Mouse (Mus musculus): ENCODE measurements around the gene Tiam1.

The Tiam1 gene

DNA sequence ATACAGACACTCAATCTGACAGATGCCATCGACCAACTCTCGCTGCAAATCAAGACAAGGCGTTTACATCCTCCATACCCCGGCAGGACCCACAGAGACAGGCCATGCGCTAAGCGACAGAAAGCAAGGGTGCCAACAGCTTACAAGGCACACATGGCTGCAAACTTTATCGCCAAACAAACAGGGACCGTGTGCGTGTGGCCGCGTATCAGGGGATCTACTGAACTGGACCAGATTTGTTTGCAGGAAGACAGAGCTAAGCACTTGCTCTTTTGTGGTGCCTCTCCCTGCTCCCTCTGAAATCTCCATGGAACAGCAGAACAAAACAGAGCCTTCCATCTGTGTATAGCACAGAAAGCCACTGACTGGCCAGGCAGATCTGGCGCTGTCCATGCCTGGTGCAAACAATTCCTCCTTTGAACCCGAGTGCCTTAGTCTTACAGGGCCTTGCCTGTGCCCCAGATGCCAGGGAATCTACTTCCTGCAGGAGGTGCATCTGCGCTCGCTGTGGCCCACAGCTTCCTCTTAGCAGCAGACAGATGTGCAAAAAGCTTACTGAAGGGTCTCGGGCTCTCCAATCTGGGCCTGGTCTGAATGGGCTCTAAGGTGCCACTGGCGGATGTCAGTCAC lies 316.0 kb downstream of the Tiam1 start:
- DNase-seq = no peak

DNA sequence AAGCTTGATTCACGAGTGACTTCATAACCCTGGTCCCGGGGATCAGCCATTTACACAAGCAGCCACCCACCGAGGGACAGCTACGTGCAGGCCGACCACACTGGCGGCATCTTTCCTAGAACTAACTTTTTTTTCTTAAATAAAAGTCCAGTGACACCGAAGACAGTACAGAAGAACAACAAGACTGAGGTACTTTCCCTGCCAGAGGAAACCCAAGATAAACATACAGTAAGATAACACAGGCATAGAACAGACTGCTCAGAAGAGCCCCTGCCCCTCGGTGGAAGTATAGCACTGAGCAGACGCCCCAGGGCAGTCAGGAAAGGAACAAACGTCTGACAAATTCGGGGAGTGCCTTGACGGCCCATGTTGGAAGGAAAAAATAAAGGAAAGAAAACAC lies 317.7 kb downstream of the Tiam1 start:
- no peak for DNase-seq

DNA sequence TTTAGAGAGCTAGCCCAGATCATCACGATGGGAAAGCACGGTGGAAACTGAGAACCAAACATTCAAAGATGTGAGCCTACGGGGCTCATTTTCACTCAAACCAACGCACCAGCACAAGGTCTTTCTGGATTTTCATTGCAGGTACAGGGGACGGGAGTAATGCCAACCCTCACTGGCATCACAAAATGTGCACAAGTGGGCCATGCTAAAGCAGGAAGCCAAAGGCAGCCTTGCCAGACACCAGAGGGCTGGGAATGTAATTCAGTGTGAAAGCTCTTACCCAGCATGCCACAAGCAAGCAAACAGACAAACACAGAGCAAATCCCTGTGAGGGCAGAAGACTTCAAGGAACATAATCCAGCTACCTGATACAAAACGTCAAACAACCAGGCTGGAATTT lies 320.7 kb downstream of the Tiam1 start:
- DNase-seq = no peak

DNA sequence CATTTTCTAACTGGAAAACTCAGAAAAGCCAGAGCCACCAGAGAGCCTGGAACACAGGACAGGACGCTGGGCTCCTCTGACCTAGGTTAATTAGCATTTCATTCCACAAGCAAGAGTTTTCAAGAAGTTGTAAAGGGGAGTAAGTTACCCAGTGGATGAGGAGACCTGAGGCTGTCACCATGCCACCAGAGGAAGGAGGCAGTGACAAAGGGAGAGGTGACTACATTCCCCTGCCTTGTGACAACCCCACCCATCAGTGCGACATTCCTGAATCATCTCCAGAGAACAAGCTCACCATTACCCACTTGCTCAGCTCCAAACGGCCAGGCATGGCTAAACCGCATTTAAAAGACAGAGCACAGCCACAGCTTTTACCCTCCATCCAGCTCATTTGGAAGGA lies 324.9 kb downstream of the Tiam1 start:
- no peak for DNase-seq

DNA sequence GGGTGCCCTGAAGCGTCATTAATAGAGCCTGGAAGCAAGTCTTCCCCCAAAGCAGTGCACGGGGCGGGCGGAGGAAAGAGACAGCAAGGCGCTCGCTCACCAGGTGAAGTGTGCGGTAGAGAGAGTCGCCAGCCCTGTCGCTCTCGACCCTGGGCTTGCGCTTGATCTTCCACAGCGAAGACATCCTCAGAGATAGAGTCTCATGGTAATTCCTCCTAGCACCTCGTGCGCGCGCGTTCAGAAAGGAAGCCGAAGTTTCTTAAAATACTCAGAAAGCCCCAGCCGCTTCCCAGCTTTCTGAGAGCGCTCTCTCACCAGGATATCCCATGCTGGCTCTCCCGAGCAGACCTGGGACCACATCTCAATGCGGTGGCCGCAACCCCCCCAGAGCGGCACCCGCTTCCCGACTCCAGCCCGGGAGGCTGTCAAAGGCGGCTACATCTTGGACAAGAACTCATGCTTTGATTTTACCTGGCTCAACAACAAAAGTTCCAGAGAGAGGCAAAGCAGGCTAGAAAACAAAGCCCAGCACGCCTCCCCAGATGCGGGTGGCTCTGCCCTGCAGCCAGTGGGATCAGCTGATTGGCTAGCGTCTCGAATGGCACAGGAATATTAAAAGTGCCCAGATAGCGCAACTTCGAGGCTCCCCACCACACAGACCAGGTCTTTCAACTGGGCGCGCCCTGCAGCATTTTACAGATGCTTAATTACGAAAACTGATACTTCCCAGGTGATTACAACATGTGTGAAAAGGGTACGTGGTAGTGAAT lies 325.5 kb downstream of the Tiam1 start:
- DNase-seq = no peak

DNA sequence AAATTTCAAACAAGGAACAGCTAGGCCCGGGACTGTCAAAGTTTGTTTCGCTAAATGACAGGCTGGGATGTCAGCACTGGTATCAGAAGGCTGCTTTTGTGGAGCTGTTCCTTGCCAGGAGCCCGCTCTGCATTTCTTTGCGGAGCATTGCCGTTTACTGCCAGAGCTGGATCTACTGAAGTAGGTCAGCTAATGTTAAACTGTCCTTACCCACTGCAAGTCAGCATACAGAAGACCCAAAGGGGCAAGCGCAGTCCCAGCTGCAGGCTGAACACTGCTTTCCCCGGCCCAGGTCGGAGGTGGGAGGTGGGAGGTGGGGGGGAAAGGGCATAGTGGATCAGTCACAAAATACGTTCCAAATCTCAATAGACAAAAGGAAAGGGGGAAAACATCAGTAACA lies 326.3 kb downstream of the Tiam1 start:
- no peak for DNase-seq

DNA sequence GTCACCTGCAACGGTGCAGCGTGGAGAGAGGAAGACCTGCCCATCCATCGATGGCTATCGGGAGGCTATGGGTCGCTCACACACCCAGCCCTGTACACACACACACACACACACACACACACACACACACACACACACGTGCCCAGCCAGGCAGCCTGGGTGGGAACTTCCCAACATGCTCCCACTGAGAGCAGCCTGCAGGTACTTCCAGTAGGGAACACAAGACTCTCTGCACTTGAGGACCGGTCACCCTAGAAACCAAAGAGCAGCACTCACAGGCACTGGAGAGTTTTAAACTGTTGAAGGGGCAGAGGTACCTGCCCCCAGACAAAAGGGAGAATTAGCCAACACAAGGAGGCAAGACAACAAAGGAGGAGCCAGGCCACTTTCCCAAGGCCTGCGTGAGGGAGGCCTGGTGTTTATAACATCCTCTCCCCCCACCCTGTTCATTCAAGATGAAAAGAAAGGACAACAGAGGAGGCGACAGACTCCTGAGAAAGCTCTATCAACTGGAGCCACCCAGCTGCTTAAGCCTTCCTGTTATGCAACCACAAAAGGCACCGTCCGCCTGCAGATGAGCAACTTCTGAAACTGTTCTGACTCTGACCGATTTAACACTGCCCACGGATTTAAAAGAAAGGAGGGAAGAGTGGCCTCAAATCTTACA lies 326.9 kb downstream of the Tiam1 start:
- DNase-seq = no peak

DNA sequence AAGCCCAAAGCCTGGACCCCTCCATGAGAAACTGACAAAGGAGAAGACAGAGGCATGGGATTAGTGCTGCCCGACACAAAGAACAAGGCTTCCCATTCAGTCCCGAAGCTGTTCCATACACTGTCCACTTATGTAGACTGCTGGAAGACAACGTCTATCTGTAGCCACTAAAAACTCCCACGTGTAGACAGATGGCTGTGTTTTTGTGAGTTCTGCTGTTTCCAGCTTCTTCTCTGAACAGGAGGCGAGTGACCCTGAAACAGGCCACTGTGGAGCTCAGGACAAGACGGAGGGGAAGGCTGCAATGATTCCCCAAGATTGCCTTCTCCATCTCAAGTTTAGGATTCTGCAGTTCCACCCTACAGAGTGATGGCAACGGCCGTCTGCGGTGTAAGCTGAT lies 330.0 kb downstream of the Tiam1 start:
- DNase-seq = no peak

DNA sequence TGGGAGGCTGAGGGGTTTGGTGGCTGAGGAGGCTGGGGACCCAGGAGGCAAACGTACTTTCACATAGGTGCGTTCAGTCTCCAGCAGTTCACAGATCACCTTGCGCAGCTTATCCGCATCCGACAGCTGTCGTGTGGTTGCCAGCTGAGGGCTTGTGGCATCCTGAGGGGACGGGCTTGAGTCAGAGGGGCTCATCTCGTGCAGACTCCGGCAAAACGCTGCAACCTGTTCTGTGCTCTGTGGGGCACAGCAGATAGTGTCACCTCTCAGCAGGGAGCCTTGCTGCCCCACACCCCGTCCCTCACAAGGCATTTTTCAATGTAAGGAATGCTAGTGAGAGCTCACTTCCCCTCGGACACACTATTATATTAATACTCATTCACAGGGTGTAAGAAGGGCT lies 330.7 kb downstream of the Tiam1 start:
- DNase-seq = no peak

DNA sequence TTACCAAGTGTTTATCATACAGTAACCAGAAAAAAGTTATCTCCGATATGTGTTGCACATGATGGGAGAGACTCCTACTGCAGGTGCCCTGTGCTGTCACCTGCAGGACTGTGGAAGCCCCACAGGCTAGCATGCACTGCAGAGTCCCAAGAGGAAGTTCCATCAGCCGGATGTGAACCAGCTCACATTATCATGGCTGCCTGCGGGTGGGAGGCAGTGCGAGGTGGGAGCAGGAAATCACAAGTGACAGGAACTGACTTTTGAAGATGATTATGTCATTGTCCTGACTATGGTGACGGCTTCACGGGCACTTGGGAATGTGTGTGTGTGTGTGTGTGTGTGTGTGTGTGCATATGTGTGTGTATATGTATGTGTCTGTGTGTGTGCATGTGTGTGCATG lies 333.2 kb downstream of the Tiam1 start:
- DNase-seq = no peak

DNA sequence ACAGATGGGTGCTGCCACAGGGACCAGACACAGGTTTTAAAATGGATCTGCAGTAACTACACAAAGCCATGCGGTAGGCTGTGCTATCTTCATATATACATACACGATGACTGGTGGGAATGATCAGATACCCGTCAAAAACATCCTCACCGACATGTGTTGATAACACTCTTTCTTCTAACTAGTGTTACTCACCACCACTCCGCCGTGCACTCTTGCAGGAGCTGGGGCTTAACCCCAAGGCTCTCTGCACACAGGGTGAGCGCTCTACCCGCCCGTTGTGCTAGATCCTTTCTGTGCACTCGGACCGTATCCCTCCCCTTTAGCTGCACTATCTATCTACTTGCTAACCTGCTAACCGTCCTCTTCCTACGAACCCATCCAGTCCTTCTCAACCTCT lies 335.4 kb downstream of the Tiam1 start:
- no peak for DNase-seq

DNA sequence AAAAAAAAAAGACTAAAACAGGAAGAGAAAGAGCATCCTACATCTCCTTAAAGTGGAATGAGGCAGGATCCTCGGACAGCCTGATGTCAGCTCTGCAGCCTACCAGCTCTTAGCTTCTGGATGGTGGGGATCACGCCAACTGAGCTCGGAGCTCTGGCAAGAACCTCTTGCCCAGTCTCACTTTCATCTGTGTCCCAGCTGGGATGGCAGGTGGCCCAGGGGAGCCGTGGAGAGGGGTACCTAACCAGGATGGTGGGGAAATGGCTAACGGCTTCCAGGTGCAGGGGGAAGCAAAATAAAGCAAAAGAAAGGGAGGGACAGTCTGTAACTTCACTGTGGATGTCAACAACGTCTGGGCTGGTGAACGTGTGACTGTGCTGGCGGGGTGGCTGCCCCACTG lies 337.6 kb downstream of the Tiam1 start:
- no peak for DNase-seq

DNA sequence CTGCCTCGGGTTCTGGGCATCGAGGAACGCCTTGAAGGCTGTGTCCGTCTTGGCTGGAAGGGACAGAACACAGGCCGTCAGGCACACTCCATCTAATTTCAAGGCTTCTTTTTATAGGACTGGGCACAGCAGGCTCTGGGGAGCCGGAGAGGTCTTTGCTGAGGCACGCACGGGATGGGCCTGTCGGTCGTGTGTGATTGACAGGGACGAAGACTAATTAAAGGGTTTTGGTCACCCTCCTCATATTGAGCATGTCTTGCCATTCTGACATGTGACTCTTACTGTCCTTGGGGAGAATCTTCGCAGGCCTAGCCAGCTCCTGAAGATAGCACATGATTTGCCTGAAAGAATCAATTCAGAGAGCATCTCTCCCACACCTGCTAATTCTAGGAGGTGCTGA lies 338.4 kb downstream of the Tiam1 start:
- no peak for DNase-seq

DNA sequence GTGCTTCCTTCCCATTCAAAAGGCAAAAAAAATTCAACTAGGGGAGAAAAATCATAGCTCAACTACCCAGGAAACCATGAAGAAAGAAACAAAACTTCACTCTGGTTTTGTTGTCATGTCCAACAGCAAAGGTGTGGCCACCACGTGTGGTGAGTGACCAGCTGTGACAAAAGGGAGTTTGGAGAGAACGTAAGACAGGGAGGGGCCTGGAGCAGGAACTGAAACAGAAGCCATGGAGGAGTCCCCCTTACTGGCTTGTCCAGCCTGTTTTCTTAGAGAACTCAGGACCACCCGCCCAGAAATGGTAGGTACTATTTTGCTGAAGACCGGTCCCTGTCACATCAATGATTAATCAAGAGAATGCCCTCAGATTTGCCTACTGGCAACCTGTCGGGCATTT lies 342.1 kb downstream of the Tiam1 start:
- no peak for DNase-seq

DNA sequence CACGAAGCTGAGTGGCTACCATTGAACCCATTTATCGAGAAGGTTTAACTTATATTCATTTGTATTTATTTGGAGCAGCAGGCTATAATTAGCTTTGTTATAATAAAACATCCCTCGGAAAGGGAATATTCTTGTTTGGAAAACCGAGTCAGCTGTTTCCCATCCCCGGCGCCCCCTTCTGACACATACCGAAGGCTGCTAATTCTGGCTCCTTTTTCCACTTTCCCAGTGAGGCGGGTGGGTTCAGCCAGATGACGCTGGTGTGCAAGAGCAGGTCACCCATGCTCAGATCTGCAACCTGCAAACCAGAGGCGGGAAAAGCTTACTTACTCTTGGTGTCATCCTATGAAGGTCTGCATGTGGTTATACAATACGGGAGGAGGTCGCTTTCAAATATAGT lies 343.8 kb downstream of the Tiam1 start:
- DNase-seq = no peak

DNA sequence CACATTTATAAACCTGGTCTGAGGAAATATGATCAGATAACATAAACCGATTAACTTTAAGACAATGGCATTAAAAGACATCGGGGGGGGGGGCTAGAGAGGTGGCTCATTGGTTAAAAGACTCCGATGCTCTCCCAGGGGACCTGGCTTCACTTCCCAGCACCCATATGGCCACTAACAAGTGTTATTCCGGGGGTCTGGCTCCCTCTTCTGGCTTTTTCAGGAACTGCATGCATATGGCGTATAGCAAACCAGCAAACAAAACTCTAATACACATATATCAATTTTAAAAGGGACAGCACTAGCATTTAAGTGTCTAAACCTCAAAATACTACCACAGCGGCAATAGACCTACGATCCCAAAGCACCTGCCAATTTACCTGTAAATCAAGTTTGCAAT lies 347.0 kb downstream of the Tiam1 start:
- no peak for DNase-seq

DNA sequence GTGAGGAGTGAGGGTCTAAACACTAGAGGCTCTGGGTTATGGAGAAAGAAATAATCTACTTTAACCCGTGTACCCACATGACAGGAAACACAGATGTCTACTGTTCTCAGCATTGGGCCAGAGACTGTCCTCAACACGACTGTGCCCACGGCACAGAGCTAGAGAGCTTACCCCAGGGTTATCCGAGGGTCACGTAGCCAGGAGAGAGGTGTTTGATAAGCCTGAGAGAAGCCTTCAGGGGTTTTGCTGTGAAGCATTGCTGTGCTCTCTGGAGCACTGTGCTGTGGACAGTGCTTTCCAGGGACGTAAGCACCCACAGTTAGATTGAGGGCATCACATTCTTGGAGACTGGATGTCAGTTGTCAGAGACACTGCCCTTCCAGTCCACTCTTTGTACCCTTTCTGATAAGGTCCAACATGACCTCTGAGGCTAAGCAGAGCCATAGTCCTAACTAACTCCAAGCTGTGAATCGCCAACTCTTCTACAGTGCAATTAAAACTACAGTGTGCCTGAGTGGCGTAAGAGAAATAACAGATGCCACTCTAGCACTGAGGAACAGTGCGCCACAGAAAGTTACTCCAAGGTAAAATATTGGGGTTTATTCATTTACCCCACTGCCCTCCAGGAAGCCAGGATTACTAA lies 353.7 kb downstream of the Tiam1 start:
- no peak for DNase-seq

DNA sequence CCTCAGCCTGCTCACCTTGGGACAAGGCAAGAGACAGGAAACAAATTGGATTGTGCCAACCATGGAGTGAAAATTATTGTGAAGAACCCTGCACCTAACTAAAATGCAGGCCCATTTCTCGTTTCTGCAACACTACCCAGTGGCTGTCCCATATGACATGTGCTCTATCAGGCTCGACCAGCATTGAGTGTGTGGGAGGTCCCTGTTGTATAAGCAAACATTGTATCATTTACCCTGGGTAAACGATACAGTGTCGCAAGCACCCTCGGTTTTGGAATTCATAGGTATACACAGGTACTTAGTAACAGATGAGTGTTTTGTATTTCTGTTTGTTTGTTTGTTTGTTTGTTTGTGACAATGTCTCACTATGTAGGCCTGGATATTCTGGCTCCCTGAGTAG lies 357.8 kb downstream of the Tiam1 start:
- DNase-seq = no peak

DNA sequence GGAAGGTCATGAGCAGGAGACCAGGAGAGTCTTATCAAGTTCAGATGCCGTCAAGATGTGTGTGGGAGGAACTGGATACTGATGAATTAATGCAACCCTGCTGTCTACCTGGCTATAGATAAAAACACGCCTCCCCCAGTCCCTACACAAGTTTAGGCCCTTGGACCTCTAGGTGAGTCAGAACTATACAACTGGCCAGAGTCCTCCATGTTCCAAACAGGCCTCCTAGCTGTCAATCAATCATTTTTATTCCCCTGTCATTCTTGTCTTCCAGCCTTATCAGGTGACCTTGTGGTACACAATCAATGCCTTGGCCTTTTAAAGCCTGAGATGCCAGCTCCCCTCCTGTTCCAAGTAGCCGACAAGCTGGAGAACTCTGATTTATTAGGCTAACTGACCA lies 363.9 kb downstream of the Tiam1 start:
- no peak for DNase-seq

DNA sequence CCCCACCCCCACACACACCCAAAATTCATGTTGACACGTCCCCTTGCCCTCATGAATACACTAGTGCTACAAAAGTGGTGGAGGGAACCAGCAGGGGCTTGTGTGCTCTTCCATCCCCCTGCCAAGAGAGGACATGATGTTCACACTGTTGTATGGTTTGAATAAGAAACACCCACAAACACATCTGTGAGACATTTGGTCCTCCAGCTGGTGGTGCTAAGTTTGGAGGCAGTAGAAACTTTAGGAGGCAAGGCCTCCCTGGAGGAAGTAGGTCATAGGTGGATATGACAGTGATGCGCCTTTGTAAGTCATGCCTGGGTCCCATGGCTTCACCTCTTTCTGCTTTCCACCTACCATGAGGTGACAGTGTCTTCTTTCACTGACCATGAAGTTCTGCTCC lies 366.1 kb downstream of the Tiam1 start:
- DNase-seq = no peak

DNA sequence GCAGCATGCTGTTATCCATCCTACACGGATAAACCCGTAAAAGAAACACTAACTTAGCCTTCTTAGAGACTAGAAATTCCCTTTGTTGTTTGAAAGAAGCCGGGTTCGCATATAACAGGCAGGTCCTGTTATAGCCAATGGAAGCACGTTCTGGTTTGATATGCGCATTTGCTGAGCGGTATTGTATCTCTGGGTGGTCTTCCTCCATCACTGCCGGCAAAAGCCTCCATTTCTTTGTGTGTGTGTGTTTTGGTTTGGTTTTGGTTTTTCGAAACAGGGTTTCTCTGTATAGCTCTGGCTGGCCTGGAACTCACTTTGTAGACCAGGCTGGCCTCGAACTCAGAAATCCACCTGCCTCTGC lies 369.0 kb downstream of the Tiam1 start:
- DNase-seq = no peak

DNA sequence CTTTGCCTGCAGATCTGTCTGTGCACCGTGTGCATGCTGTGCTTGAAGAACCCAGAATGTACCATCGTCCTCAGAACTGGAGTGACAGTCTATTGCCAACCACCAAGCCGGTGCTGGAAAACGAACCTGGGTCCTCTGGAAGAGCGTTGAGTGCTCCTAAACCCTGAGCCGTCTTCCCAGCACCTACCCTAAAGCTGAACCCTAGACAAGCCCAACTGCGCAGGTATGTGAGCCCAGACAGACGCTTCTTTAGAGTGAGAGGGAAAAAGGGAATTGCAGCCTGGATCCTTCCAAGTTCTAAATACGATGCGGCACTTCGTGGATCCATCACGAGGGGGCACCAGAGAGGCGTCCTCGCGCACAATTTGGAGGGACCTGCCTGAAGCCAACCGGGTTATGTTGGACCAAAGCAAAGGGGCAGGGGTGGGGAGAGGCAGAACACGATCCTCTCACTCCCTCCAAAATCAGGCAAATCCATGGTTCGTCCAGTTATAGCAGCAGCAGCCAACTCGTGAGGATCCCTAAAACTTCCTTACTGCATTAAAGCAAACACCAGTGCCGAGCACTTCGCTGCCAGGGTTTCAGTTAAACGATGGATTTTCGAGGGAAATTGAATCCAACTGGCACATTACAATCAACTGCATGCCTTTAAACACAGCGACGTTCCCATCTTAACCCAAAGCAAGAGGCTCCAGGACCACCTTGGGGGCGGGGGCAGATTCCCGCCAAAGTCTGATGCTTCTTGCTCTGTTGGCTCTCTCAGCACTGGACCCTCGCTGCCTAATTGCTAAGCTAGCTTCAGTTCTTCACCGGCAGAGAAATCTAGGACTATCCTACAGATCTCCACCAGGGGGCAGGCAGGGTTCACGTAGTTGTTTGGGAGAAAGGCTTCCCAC lies 369.7 kb downstream of the Tiam1 start:
- peak; percentile 90 for DNase-seq

DNA sequence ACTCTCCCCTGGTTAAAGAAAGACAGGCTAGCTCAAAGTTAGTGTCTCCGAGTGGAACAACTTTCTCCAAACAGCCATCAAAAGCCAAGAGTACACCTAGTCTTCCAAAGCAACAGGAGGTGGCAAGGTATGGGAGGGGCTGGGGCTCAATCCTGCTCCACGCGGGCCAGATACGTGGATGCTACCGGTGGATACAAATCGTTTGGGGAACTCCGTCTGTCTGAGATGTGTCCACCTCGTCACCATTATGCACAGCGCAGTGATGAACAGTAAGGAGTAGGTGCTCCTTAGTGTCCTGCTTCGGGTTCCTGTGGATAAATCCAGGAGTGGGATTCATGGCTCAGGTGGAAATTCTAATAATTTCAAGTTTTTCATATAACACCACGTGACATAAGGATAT lies 377.6 kb downstream of the Tiam1 start:
- DNase-seq = no peak
